Mouse (Mus musculus) heart, embryonic 16.5 days (tissue): ENCODE data around the gene Atad5. TPM values are rescaled to one million over a fixed set of nuclear protein-coding genes. Genes with fewer than 3 reads are reported as not detected.
A peak's percentile ranks its signal among the peaks of the same experiment; 100 is the strongest.
"Not testable (repeated sequence)": the region's sequence is repeated elsewhere in the genome, so short reads cannot be mapped to it uniquely, and the experiment has no call there.

Experiments
- ATAC-seq: fragments of 200-750 bp; cut with Nextera tagmentation; replicated peaks from 2 replicates; pipeline ENCODE4 v1.8.0; 2017; ENCODE audit warnings: moderate number of reproducible peaks; ENCODE audit not compliant: insufficient read depth, low FRiP score; ENCODE audit errors: extremely low read depth
- H3K27ac ChIP-seq: fragments of 300-500 bp; sonication (generic); 2 replicates; pipeline ENCODE4 v1.5.1; 2014; ENCODE audit warnings: mild to moderate bottlenecking, low read length, control low read depth, moderate library complexity
- H3K27me3 ChIP-seq: fragments of 300-500 bp; sonication (generic); 2 replicates; pipeline ENCODE4 v1.6.1; 2014; ENCODE audit warnings: low read length, mixed read lengths; ENCODE audit not compliant: control insufficient read depth, insufficient read depth
- H3K36me3 ChIP-seq: fragments of 300-500 bp; sonication (generic); 2 replicates; pipeline ENCODE4 v1.6.1; 2014; ENCODE audit not compliant: control insufficient read depth, insufficient read depth
- H3K4me1 ChIP-seq: fragments of 300-500 bp; sonication (generic); 2 replicates; pipeline ENCODE4 v1.6.1; 2014; ENCODE audit warnings: low read length, mixed read lengths; ENCODE audit not compliant: control insufficient read depth, insufficient read depth
- H3K4me2 ChIP-seq: fragments of 300-500 bp; sonication (generic); 2 replicates; pipeline ENCODE4 v1.6.1; 2014; ENCODE audit warnings: low read depth, mild to moderate bottlenecking, control low read depth, low read length
- H3K4me3 ChIP-seq: fragments of 300-500 bp; sonication (generic); 2 replicates; pipeline ENCODE4 v1.5.1; 2014; ENCODE audit warnings: mild to moderate bottlenecking, control low read depth, low read length
- H3K9ac ChIP-seq: fragments of 300-500 bp; sonication (generic); 2 replicates; pipeline ENCODE4 v1.6.1; 2014; ENCODE audit warnings: low read length, control low read depth
- H3K9me3 ChIP-seq: fragments of 300-500 bp; sonication (generic); replicated peaks from 2 replicates; pipeline ENCODE4 v1.6.1; 2016; ENCODE audit warnings: low read length; ENCODE audit not compliant: control insufficient read depth
- WGBS: fragments of 180-500 bp; shearing (Covaris S2); extraction: QIAGEN DNeasy Blood & Tissue Kit; methylation state at CpG from one replicate; pipeline ENCODE4 v1.1.7; 2014; 5-methylcytosine and 5-hydroxymethylcytosine counted together
- polyA plus RNA-seq: library from polyadenylated mRNA; unstranded; fragments of >200 nt; fragmentation: Nextera tagmentation; extraction: Ambion mirVana; gene quantifications from 2 replicates; pipeline ENCODE4 v1.2.1, GENCODE M21; 2015

The Atad5 gene
- polyA plus RNA-seq, 1 experiment from 2014 or later = 5.0 TPM

DNA sequence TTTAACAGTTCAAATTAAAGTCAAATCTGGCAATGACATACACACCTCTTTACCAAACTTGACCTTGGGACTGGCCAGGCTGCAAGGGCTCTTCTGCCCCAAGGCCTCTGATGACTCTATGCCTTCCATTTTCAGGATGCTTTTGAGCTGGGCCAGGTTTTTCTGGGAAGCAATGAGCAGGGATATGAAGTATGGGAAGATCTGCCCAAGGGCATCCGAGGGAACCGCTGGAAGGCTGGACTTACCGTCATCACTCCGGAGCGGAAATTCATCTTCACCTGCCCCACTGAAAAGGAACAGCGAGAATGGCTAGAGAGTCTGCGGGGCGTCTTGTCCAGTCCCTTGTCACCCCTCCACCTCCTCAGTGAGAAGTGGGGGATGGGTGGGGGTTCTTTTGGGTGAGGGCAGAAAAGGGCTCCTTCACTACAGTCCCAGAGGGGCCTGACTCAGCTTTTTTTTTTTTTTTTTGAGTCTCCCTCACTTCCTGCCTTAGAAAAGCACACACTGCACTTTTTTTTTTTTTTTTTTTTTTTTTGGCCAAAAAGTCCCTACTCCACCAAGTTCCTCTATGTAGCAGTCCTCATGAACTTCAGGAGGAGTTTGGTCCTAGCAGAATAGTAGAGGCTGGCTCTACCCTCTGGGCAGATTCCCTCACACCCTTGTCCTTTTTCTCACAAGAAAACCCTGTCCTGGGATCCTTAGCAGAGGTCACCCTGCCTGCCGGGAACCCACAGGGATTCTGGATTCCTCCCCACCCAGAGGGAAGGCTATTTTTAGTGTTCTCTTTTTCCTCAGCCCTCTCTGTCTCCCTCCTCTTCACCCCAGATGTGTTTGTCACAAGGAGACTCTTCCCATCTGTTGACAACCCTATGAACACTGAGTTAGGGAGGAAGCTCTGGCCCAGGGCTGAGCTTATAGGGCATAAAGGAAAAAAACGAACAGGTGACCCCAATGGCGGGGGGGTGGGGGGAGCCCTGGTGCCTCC, 88.0 kb downstream of the Atad5 start:
- H3K4me3 ChIP-seq = no peak overlapping the region
- H3K36me3 ChIP-seq = no peaks in the 10 kb centered on the region
- no peaks in the 10 kb centered on the region for H3K27me3 ChIP-seq
- H3K9ac ChIP-seq = no peak overlapping the region
- H3K27ac ChIP-seq = peak overlapping the region; percentile 66; the same call in 1 of the 2 replicates
- H3K4me2 ChIP-seq = no peak overlapping the region
- H3K4me1 ChIP-seq = peaks cover 9% of the 10 kb centered on the region; the same call in 1 of the 2 replicates
- H3K9me3 ChIP-seq = no peaks in the 10 kb centered on the region; the same call in 1 of the 2 replicates
- 0 out of 2 replicates have a peak, but pooled peaks have one; percentile 41 for ATAC-seq
- WGBS = 64% methylated on average over 11 of the region's 11 CpGs

- Histone ChIP-seq H3K4me1 (peaks cover 9% of the 10 kb centered on the region; the same call in 1 of the 2 replicates), H3K36me3 (no peaks in the 10 kb centered on the region), H3K27ac (no peak overlapping the region), H3K9ac (no peak overlapping the region), H3K4me2 (no peak overlapping the region), H3K27me3 (no peaks in the 10 kb centered on the region), H3K4me3 (no peak overlapping the region), H3K9me3 (no peaks in the 10 kb centered on the region; the same call in 1 of the 2 replicates)
- 83% methylated on average over 8 of the region's 8 CpGs for WGBS
- no peak for ATAC-seq
Measured at GRCm38 (mm10) chr11:80178316-80178715, 89.1 kb downstream of the Atad5 start.

DNA sequence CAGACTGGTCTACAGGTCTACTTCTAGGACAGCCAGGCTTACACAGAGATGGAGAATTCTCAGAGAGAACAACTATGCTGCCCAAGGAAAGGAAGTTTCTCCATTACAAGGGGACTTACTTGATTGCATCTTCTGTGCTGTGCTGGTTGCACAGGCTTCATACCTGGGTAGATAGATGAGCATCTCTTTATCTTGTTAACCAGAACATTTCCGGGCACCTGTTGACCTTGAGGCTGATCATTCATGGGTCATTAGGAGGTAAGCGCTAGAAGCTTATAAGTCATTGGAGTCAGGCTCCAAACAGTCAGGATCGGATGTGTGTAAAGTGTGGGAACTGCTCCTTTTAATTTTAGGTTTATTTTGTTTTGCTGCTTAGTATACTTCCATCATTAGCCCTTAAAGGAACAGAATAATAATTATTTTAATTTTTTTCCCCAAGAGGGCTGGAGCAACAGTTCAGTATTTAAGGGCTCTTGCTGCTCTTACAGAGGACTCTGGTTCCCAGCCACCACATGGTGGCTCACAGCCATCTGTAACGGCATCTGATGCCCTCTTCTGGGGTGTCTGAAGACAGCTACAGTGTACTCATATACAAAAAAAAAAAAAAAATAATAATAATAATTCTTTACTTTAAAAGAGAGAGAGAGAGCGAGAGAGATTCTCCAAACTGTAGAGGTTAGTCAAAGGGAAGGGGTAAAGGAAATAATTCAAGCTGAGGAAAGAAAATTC, 92.0 kb downstream of the Atad5 start:
- H3K4me1 ChIP-seq = peaks cover 17% of the 10 kb centered on the region
- no peaks in the 10 kb centered on the region for H3K36me3 ChIP-seq
- H3K27me3 ChIP-seq = no peaks in the 10 kb centered on the region
- no peaks in the 10 kb centered on the region; the same call in 1 of the 2 replicates for H3K9me3 ChIP-seq
- H3K4me2 ChIP-seq = no peak overlapping the region
- H3K9ac ChIP-seq = no peak overlapping the region
- WGBS = 71% methylated on average over 5 of the region's 5 CpGs
- no peak for ATAC-seq
- H3K27ac ChIP-seq = no peak overlapping the region
- no peak overlapping the region for H3K4me3 ChIP-seq

DNA sequence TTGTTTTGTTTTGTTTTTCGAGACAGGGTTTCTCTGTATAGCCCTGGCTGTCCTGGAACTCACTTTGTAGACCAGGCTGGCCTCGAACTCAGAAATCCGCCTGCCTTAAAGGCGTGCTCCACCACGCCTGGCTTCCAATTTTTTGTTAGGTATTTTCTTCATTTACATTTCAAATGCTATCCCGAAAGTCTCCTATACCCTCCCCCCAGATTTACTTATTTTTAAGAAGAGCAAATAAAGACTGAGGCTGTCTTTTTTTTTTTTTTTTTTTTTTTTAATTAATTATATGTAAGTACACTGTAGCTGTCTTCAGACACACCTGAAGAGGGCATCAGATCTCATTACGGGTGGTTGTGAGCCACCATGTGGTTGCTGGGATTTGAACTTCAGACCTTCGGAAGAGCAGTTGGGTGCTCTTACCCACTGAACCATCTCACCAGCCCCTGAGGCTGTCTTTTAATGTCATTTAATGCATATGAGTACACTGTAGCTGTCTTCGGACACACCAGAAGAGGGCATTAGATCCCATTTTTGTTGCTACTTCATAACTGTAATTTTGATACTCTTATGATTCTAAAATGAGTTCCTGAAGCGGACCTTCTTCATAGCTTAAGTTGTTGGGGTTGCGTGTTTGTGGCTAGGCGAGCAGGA, 94.0 kb downstream of the Atad5 start:
- H3K27me3 ChIP-seq = not testable (repeated sequence)
- H3K9ac ChIP-seq = peak overlapping the region; percentile 99
- peak; percentile 65 for ATAC-seq

DNA sequence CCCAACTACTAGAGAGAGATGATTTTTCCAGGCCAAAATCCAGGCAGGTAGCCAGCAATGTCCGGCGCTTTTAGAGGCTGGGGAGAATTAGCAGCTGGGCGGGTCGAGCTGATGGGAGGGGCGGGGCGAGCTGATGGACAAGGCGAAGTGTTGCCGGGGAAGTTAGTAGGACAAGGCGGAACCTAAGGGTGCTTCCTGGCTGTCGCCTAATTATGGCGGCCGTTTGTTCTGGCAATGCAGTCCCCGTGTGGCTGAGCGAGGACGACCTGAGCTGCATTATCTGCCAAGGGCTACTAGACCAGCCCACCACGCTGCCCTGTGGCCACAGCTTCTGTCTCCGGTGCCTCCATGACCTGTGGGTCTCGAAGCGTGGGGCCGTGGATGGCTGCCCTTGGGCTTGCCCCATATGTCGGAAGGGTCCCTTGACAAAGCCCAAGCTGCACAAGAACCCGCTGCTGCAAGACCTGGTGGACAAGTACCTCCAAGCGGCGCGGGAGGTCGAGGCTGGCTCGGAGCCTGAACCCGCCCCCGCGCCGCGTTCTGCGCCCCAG, 94.6 kb downstream of the Atad5 start, which contains the start of gene Rnf135:
TSS of gene Rnf135 (plus strand) at position 147 of the 551 bp plus-strand sequence.
- Histone ChIP-seq H3K9ac (peak within 1 kb of the TSS; percentile 99), H3K4me2 (peak within 1 kb of the TSS; percentile 68), H3K4me3 (peak within 1 kb of the TSS; percentile 96), H3K27ac (peak within 1 kb of the TSS; percentile 96), H3K4me1 (peaks cover 8% of the 10 kb centered on the region), H3K9me3 (no peaks in the 10 kb centered on the region; the same call in 1 of the 2 replicates), H3K36me3 (no peaks in the 10 kb centered on the region), H3K27me3 (no peaks in the 10 kb centered on the region)
- WGBS = under 1% methylated on average over 33 of the region's 33 CpGs
- peak; percentile 97 for ATAC-seq

More for the DNA sequence above, 94.0 kb downstream of the Atad5 start:
- Histone ChIP-seq H3K27ac (peak overlapping the region; percentile 96), H3K4me2 (peak overlapping the region; percentile 68), H3K4me3 (peak overlapping the region; percentile 96)
- not testable (repeated sequence) for H3K36me3 ChIP-seq, H3K9me3 ChIP-seq, H3K4me1 ChIP-seq
- 40% methylated on average over 12 of the region's 12 CpGs for WGBS

GRCm38 (mm10) chr11:80184531-80185071, 95.4 kb downstream of the Atad5 start:
- 85% methylated on average over 6 of the region's 6 CpGs for WGBS
- no peak for ATAC-seq
- Histone ChIP-seq H3K36me3 (no peaks in the 10 kb centered on the region), H3K9ac (peak overlapping the region; percentile 99), H3K4me2 (peak overlapping the region; percentile 68), H3K9me3 (no peaks in the 10 kb centered on the region; the same call in 1 of the 2 replicates), H3K4me1 (peaks cover 8% of the 10 kb centered on the region), H3K27me3 (no peaks in the 10 kb centered on the region), H3K4me3 (peak overlapping the region; percentile 96), H3K27ac (peak overlapping the region; percentile 96)
